Mouse (Mus musculus): ENCODE data around the gene Ppp6r3. TPM values are rescaled to one million over a fixed set of nuclear protein-coding genes. Genes with fewer than 3 reads are reported as not detected.
A peak's percentile ranks its signal among the peaks of the same experiment; 100 is the strongest.

The Ppp6r3 gene
- polyA plus RNA-seq, 1 experiment = 88.1 TPM

- DNase-seq (ENCODE audit: extremely low spot score in 1 of 2, low spot score in 1 of 2) = peak in 1 of 2 experiments; percentile 23
These were observed 45.8 kb downstream of the Ppp6r3 start for GRCm38 (mm10) chr19:3529781-3530180.

- no peak for DNase-seq (ENCODE audit: extremely low spot score in 1 of 2, low spot score in 1 of 2)
These were observed 46.9 kb downstream of the Ppp6r3 start for GRCm38 (mm10) chr19:3528646-3529045.

- DNase-seq (ENCODE audit: extremely low spot score in 1 of 2, low spot score in 1 of 2) = peak; percentile 20 to 47
These were observed 48.0 kb downstream of the Ppp6r3 start for GRCm38 (mm10) chr19:3527531-3527930.

GRCm38 (mm10) chr19:3519471-3520169 lies 55.9 kb downstream of the Ppp6r3 start:
- DNase-seq (ENCODE audit: extremely low spot score in 1 of 2, low spot score in 1 of 2) = no peak

GRCm38 (mm10) chr19:3497216-3497615 lies 78.3 kb downstream of the Ppp6r3 start:
- no peak for DNase-seq (ENCODE audit: extremely low spot score in 1 of 2, low spot score in 1 of 2)

- peak in 1 of 2 experiments; percentile 31 for DNase-seq (ENCODE audit: extremely low spot score in 1 of 2, low spot score in 1 of 2)
These were observed 85.7 kb downstream of the Ppp6r3 start for GRCm38 (mm10) chr19:3489826-3490225.

- peak; percentile 20 to 59 for DNase-seq (ENCODE audit: extremely low spot score in 1 of 2, low spot score in 1 of 2)
These were observed 92.7 kb downstream of the Ppp6r3 start for GRCm38 (mm10) chr19:3482831-3483230.

GRCm38 (mm10) chr19:3480101-3480500 lies 95.4 kb downstream of the Ppp6r3 start:
- peak; percentile 19 to 63 for DNase-seq (ENCODE audit: extremely low spot score in 1 of 2, low spot score in 1 of 2)

GRCm38 (mm10) chr19:3476996-3477395 lies 98.6 kb downstream of the Ppp6r3 start:
- peak; percentile 63 to 71 for DNase-seq (ENCODE audit: extremely low spot score in 1 of 2, low spot score in 1 of 2)

GRCm38 (mm10) chr19:3471218-3471617 lies 104.3 kb downstream of the Ppp6r3 start:
- DNase-seq (ENCODE audit: extremely low spot score in 1 of 2, low spot score in 1 of 2) = no peak

- DNase-seq (ENCODE audit: extremely low spot score in 1 of 2, low spot score in 1 of 2) = no peak
These were observed 108.0 kb downstream of the Ppp6r3 start for GRCm38 (mm10) chr19:3467574-3467973.

GRCm38 (mm10) chr19:3459986-3460385 lies 115.6 kb downstream of the Ppp6r3 start:
- no peak for DNase-seq (ENCODE audit: extremely low spot score in 1 of 2, low spot score in 1 of 2)

- no peak for DNase-seq (ENCODE audit: extremely low spot score in 1 of 2, low spot score in 1 of 2)
These were observed 117.0 kb downstream of the Ppp6r3 start for GRCm38 (mm10) chr19:3458331-3459099.

GRCm38 (mm10) chr19:3457700-3458099 lies 117.8 kb downstream of the Ppp6r3 start:
- DNase-seq (ENCODE audit: extremely low spot score in 1 of 2, low spot score in 1 of 2) = no peak

GRCm38 (mm10) chr19:3451649-3452048 lies 123.9 kb downstream of the Ppp6r3 start:
- no peak for DNase-seq (ENCODE audit: extremely low spot score in 1 of 2, low spot score in 1 of 2)

GRCm38 (mm10) chr19:3451170-3451569 lies 124.4 kb downstream of the Ppp6r3 start:
- peak; percentile 65 to 92 for DNase-seq (ENCODE audit: extremely low spot score in 1 of 2, low spot score in 1 of 2)

- DNase-seq (ENCODE audit: extremely low spot score in 1 of 2, low spot score in 1 of 2) = no peak
These were observed 124.8 kb downstream of the Ppp6r3 start for GRCm38 (mm10) chr19:3450714-3451113.

GRCm38 (mm10) chr19:3449248-3449647 lies 126.3 kb downstream of the Ppp6r3 start:
- DNase-seq (ENCODE audit: extremely low spot score in 1 of 2, low spot score in 1 of 2) = no peak

- no peak for DNase-seq (ENCODE audit: extremely low spot score in 1 of 2, low spot score in 1 of 2)
These were observed 128.2 kb downstream of the Ppp6r3 start for GRCm38 (mm10) chr19:3447348-3447747.

GRCm38 (mm10) chr19:3441092-3441491 lies 134.5 kb downstream of the Ppp6r3 start:
- no peak for DNase-seq (ENCODE audit: extremely low spot score in 1 of 2, low spot score in 1 of 2)

- DNase-seq (ENCODE audit: extremely low spot score in 1 of 2, low spot score in 1 of 2) = no peak
These were observed 134.9 kb downstream of the Ppp6r3 start for GRCm38 (mm10) chr19:3440667-3441066.

GRCm38 (mm10) chr19:3437980-3438379 lies 137.6 kb downstream of the Ppp6r3 start:
- no peak for DNase-seq (ENCODE audit: extremely low spot score in 1 of 2, low spot score in 1 of 2)

Data from frontal cortex, adult 2 months (tissue).